Mouse (Mus musculus): ENCODE measurements around the gene Dhrs7. TPM values are rescaled to one million over a fixed set of nuclear protein-coding genes. Genes with fewer than 3 reads are reported as not detected.

The Dhrs7 gene
- polyA plus RNA-seq, 1 experiment from 2014 or later: 5.6 TPM

DNA sequence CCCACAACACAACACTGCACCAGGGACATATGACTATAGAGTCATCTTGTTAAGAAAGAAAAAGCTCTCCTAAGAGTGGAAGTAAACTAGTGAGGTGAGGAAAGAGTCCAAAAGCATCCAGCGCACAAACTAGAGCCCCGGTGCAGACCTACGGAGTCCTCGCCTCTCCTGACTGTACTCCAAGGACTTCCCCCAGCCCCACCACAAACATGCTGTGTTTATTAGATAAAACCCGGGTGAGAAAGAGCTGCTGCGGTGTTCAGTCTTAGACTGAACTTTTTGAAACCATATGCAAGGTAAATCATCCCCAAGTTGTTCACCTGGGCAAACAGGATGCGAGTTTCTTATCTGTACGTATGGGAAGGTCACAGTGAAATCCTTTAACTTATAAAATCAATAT is 6.2 kb upstream of the Dhrs7 start:
- no peak overlapping the region for H3K4me2 ChIP-seq (ENCODE audit: low read depth, severe bottlenecking)
- 90% methylated on average over 8 of the region's 8 CpGs for WGBS
- H3K4me3 ChIP-seq (ENCODE audit: low read depth, low read length): no peak overlapping the region
- H3K9ac ChIP-seq (ENCODE audit: low read length): no peak overlapping the region
- H3K27me3 ChIP-seq (ENCODE audit: control insufficient read depth, insufficient read depth, low read length): no peaks in the 10 kb centered on the region
- no peaks in the 10 kb centered on the region; the same call in 1 of the 2 replicates for H3K4me1 ChIP-seq (ENCODE audit: control insufficient read depth, insufficient read depth, low read length)
- ATAC-seq (ENCODE audit: insufficient number of reproducible peaks, low FRiP score, low TSS enrichment, low read depth) (no peak), DNase-seq (ENCODE audit: low spot score) (no peak)
- no peaks in the 10 kb centered on the region for H3K9me3 ChIP-seq (ENCODE audit: control insufficient read depth, low read length)
- no peaks in the 10 kb centered on the region for H3K36me3 ChIP-seq (ENCODE audit: control insufficient read depth, insufficient read depth, low read length)
- no peak overlapping the region for H3K27ac ChIP-seq (replicated peaks; ENCODE audit: low read depth, low read length)

- no peaks in the 10 kb centered on the region; the same call in 1 of the 2 replicates for H3K4me1 ChIP-seq (ENCODE audit: control insufficient read depth, insufficient read depth, low read length)
- no peak overlapping the region for H3K9ac ChIP-seq (ENCODE audit: low read length)
- no peak overlapping the region for H3K27ac ChIP-seq (replicated peaks; ENCODE audit: low read depth, low read length)
- no peak overlapping the region for H3K4me2 ChIP-seq (ENCODE audit: low read depth, severe bottlenecking)
- DNase-seq (ENCODE audit: low spot score) (no peak), ATAC-seq (ENCODE audit: insufficient number of reproducible peaks, low FRiP score, low TSS enrichment, low read depth) (no peak)
- H3K27me3 ChIP-seq (ENCODE audit: control insufficient read depth, insufficient read depth, low read length): no peaks in the 10 kb centered on the region
- 79% methylated on average over 10 of the region's 10 CpGs for WGBS
- no peaks in the 10 kb centered on the region for H3K9me3 ChIP-seq (ENCODE audit: control insufficient read depth, low read length)
- no peak overlapping the region for H3K4me3 ChIP-seq (ENCODE audit: low read depth, low read length)
- H3K36me3 ChIP-seq (ENCODE audit: control insufficient read depth, insufficient read depth, low read length): no peaks in the 10 kb centered on the region
Observed at GRCm38 (mm10) chr12:72667868-72668469, 3.3 kb upstream of the Dhrs7 start.

- Histone ChIP-seq H3K4me3 (ENCODE audit: low read depth, low read length) (no peak overlapping the region), H3K27me3 (ENCODE audit: control insufficient read depth, insufficient read depth, low read length) (no peaks in the 10 kb centered on the region), H3K36me3 (ENCODE audit: control insufficient read depth, insufficient read depth, low read length) (no peaks in the 10 kb centered on the region), H3K27ac (replicated peaks; ENCODE audit: low read depth, low read length) (no peak overlapping the region), H3K9ac (ENCODE audit: low read length) (no peak overlapping the region), H3K9me3 (ENCODE audit: control insufficient read depth, low read length) (no peaks in the 10 kb centered on the region), H3K4me2 (ENCODE audit: low read depth, severe bottlenecking) (no peak overlapping the region), H3K4me1 (ENCODE audit: control insufficient read depth, insufficient read depth, low read length) (no peaks in the 10 kb centered on the region; the same call in 1 of the 2 replicates)
- ATAC-seq (ENCODE audit: insufficient number of reproducible peaks, low FRiP score, low TSS enrichment, low read depth) (no peak), DNase-seq (ENCODE audit: low spot score) (no peak)
- 83% methylated on average over 5 of the region's 5 CpGs for WGBS
Observed at GRCm38 (mm10) chr12:72666015-72666414, 1.3 kb upstream of the Dhrs7 start.

DNA sequence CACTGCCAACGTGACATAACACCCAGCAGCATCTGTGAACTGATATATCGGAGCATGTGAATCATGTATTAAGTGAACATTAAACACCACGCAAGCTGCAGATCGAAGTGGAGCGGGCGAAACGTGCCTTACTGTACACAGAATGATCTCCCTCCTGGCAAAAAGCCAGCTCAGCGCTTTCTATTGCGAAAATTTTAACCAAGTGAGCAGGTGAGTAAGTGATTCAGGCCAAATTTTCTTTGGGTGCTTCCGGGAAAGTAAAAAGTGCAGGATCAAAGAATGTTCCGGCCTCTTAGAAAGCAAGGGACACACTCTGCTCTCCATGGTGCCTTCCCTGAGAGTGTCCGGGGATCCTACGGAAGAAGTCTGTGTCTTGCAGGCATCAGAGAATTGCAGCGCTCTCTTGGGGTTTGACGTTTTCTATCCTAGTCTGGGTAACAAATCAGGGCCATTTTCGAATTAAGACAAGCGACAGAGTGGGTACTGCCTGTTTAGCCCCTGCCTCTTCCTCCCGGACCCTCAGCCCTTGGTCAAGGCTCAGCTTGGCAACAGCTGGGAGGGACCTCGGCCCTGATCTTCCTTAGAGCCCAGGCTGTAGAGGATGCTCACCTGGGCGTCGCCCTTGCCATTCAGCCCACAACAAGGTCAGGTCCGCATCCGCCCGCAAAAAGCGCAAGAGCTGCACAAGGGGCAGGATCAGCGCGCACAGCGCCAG is 532 bp downstream of the Dhrs7 start:
- H3K27me3 ChIP-seq (ENCODE audit: control insufficient read depth, insufficient read depth, low read length): no peaks in the 10 kb centered on the region
- DNase-seq (ENCODE audit: low spot score): no peak
- H3K9ac ChIP-seq (ENCODE audit: low read length): peak overlapping the region; percentile 51
- H3K4me1 ChIP-seq (ENCODE audit: control insufficient read depth, insufficient read depth, low read length): no peaks in the 10 kb centered on the region; the same call in 1 of the 2 replicates
- no peak for ATAC-seq (ENCODE audit: insufficient number of reproducible peaks, low FRiP score, low TSS enrichment, low read depth)
- H3K27ac ChIP-seq (replicated peaks; ENCODE audit: low read depth, low read length): no peak overlapping the region
- WGBS: 12% methylated on average over 27 of the region's 28 CpGs
- H3K36me3 ChIP-seq (ENCODE audit: control insufficient read depth, insufficient read depth, low read length): no peaks in the 10 kb centered on the region
- peak overlapping the region; percentile 48 for H3K4me3 ChIP-seq (ENCODE audit: low read depth, low read length)
- peak overlapping the region; percentile 82 for H3K4me2 ChIP-seq (ENCODE audit: low read depth, severe bottlenecking)
- H3K9me3 ChIP-seq (ENCODE audit: control insufficient read depth, low read length): no peaks in the 10 kb centered on the region

GRCm38 (mm10) chr12:72655775-72656174 is 8.9 kb downstream of the Dhrs7 start:
- Histone ChIP-seq H3K4me3 (ENCODE audit: low read depth, low read length) (no peak overlapping the region), H3K27me3 (ENCODE audit: control insufficient read depth, insufficient read depth, low read length) (no peaks in the 10 kb centered on the region), H3K4me1 (ENCODE audit: control insufficient read depth, insufficient read depth, low read length) (no peaks in the 10 kb centered on the region), H3K36me3 (ENCODE audit: control insufficient read depth, insufficient read depth, low read length) (no peaks in the 10 kb centered on the region), H3K9ac (ENCODE audit: low read length) (no peak overlapping the region), H3K9me3 (ENCODE audit: control insufficient read depth, low read length) (no peaks in the 10 kb centered on the region), H3K4me2 (ENCODE audit: low read depth, severe bottlenecking) (no peak overlapping the region), H3K27ac (replicated peaks; ENCODE audit: low read depth, low read length) (no peak overlapping the region)
- WGBS: 92% methylated on average over 16 of the region's 16 CpGs
- ATAC-seq (ENCODE audit: insufficient number of reproducible peaks, low FRiP score, low TSS enrichment, low read depth) (no peak), DNase-seq (ENCODE audit: low spot score) (no peak)

DNA sequence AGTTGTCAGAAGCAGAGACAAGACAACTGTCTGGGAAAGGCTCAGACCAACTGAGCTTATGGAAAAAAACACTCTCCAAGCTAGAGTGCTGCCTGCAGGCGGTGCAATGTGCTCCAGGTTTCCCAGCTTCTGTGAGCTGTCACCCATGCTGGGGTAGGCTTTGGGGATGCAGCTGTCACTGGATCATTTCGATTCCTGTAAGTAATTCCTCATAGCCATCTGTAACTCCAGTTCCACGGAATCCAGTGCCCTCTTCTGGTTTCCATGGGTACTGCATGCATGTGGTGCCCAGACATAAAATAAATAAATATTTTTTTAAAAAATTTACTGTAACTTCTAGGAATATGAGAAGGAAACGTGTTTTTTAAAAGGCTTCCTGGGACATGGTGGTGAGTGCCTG is 10.0 kb downstream of the Dhrs7 start:
- H3K36me3 ChIP-seq (ENCODE audit: control insufficient read depth, insufficient read depth, low read length): no peaks in the 10 kb centered on the region
- H3K4me3 ChIP-seq (ENCODE audit: low read depth, low read length): no peak overlapping the region
- no peak overlapping the region for H3K27ac ChIP-seq (replicated peaks; ENCODE audit: low read depth, low read length)
- ATAC-seq (ENCODE audit: insufficient number of reproducible peaks, low FRiP score, low TSS enrichment, low read depth): no peak
- no peak overlapping the region for H3K4me2 ChIP-seq (ENCODE audit: low read depth, severe bottlenecking)
- DNase-seq (ENCODE audit: low spot score): peak; percentile 79
- WGBS: 29% methylated on average over 4 of the region's 4 CpGs
- H3K27me3 ChIP-seq (ENCODE audit: control insufficient read depth, insufficient read depth, low read length): no peaks in the 10 kb centered on the region
- H3K9ac ChIP-seq (ENCODE audit: low read length): no peak overlapping the region
- no peaks in the 10 kb centered on the region for H3K4me1 ChIP-seq (ENCODE audit: control insufficient read depth, insufficient read depth, low read length)
- H3K9me3 ChIP-seq (ENCODE audit: control insufficient read depth, low read length): no peaks in the 10 kb centered on the region

- no peak for ATAC-seq (ENCODE audit: insufficient number of reproducible peaks, low FRiP score, low TSS enrichment, low read depth)
- H3K27ac ChIP-seq (replicated peaks; ENCODE audit: low read depth, low read length): no peak within 1 kb of the TSS
Observed at GRCm38 (mm10) chr12:72649611-72650330, 14.9 kb downstream of the Dhrs7 start, which contains the start of gene Gm4756. Gene Gm4756, minus strand, starts transcription at chr12:72649661.

DNA sequence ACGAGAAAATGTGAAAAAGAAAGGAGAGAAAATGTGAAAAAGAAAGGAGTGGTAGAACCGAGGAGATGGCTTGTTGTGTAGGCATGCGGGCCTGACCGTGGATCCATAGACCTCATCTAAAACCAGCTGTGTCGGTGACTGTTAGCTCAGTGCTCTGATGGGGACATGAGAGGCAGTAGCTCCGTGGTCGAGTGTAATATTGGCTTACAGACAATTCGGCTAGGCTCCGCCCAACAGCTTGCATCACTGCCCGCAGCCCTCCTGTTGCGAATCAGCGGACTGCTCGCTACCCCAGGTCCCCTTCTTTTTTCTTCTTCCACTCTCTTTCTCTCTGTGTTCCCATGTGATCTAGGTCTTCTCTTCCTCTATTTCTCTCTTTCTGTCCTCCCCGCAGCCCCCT is 15.8 kb downstream of the Dhrs7 start:
- H3K4me2 ChIP-seq (ENCODE audit: low read depth, severe bottlenecking): no peak overlapping the region
- H3K4me3 ChIP-seq (ENCODE audit: low read depth, low read length): no peak overlapping the region
- H3K9me3 ChIP-seq (ENCODE audit: control insufficient read depth, low read length): no peaks in the 10 kb centered on the region
- ATAC-seq (ENCODE audit: insufficient number of reproducible peaks, low FRiP score, low TSS enrichment, low read depth) (no peak), DNase-seq (ENCODE audit: low spot score) (no peak)
- no peaks in the 10 kb centered on the region for H3K27me3 ChIP-seq (ENCODE audit: control insufficient read depth, insufficient read depth, low read length)
- WGBS: 92% methylated on average over 14 of the region's 14 CpGs
- H3K36me3 ChIP-seq (ENCODE audit: control insufficient read depth, insufficient read depth, low read length): no peaks in the 10 kb centered on the region
- no peaks in the 10 kb centered on the region for H3K4me1 ChIP-seq (ENCODE audit: control insufficient read depth, insufficient read depth, low read length)
- no peak overlapping the region for H3K27ac ChIP-seq (replicated peaks; ENCODE audit: low read depth, low read length)
- H3K9ac ChIP-seq (ENCODE audit: low read length): no peak overlapping the region

More at GRCm38 (mm10) chr12:72649611-72650330, 14.9 kb downstream of the Dhrs7 start, which contains the start of gene Gm4756:
- WGBS: 77% methylated on average over 11 of the region's 11 CpGs
- DNase-seq (ENCODE audit: low spot score): no peak
- H3K4me3 ChIP-seq (ENCODE audit: low read depth, low read length): no peak within 1 kb of the TSS
- H3K9me3 ChIP-seq (ENCODE audit: control insufficient read depth, low read length): no peaks in the 10 kb centered on the region
- H3K36me3 ChIP-seq (ENCODE audit: control insufficient read depth, insufficient read depth, low read length): no peaks in the 10 kb centered on the region
- no peak within 1 kb of the TSS for H3K4me2 ChIP-seq (ENCODE audit: low read depth, severe bottlenecking)
- H3K4me1 ChIP-seq (ENCODE audit: control insufficient read depth, insufficient read depth, low read length): no peaks in the 10 kb centered on the region
- H3K9ac ChIP-seq (ENCODE audit: low read length): no peak within 1 kb of the TSS
- no peaks in the 10 kb centered on the region for H3K27me3 ChIP-seq (ENCODE audit: control insufficient read depth, insufficient read depth, low read length)
